Mouse (Mus musculus) layer of hippocampus, adult 18-20 months (tissue): ENCODE results near the gene Gh. TPM values are rescaled to one million over a fixed set of nuclear protein-coding genes. Genes with fewer than 3 reads are reported as not detected.
"Not testable (repeated sequence)": the region's sequence is repeated elsewhere in the genome, so short reads cannot be mapped to it uniquely, and the experiment has no call there.

Experiments
- DNase-seq, 2 experiments: peaks; one replicate each; pipeline ENCODE4 v3.0.0; 2022; ENCODE audit warnings: low spot score in 2 of 2
- long read RNA-seq: library from polyadenylated mRNA; stranded (forward); transcript quantifications from one replicate; pipeline ENCODE4 v2.0.0, GENCODE M21; 2021
- total RNA-seq, 2 experiments: library from RNA; stranded (reverse); gene quantifications; 2 replicates each; pipeline ENCODE4 v1.2.3; 2021

Gh gene
- not detected for total RNA-seq
- long read RNA-seq = 0 reads

DNA sequence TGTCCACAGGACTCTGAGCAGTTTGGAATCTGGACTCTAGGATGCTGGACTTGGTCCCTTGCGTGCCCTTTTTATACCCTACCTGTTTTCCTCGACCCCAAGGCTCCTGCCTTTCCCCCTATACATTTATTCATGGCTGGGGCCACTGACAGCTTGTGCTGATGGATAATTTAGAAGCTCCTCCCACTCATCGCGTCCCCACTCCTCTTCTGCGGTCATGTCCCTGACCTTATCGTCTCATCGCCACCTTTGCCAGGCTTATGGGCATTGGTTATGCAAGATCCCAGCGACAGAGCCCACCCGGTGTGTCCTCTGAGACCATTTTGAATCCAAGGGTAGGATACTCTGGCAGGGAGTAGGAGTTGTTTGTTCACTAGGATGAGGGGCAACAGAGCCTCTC is at the start of gene Gh:
Gh (minus strand) TSS at position 101 of the 400 bp plus-strand sequence.
- DNase-seq = no peak

DNA sequence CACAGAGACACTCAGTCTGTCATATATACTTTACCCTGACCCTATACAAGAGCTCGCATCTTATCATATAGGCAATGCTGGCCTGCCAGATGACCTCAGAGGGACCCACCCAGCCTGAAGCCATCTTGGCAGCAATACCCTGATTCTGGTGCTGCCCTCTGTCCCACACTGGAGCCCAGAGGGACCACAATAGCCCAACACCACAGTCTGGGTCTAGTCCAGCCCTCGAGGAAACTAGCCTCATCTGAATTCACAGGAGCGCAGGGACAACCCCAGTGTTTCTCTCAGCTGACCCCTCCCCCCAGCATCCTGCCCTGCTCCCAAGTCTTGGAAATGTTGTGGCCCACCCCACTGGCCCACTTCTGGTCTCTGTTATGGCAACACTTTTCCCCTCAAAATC is 49.6 kb upstream of the Gh start:
- DNase-seq = no peak

DNA sequence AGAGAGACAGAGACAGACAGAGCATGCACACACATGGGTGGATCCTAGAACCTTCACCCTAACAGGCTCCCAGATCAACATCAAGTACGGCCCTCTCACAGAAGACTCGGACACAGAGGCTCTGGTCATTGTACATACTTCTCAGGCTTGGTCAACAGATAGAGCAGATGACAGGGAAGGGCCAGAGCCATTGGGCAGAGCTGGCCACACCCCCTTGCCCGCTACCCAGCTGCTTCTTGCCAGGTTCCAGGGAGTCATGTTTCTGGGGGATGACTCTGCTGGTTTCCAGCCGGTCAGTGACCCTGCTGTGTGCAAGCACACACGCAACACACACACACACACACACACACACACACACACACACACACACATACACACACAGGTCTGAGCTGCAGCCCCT is 49.2 kb upstream of the Gh start:
- no peak for DNase-seq

DNA sequence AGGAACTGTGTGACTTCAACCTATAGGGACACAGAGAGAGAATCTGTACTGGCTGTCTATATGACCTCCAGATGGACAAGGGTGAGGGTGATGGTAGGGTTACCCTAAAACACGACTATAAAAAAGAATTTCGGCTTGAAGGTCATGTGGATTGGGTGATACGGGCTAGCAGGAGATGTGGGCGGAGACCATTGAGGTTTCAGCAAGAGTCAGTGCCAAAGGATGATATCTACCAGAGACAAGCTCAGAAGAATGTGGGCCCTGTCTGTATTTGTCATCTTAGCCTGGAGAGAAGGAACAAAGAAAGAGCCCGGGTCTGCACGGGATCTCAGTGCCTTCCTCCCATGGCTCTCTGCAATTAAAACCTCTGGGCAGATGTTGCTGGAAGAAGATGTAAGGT is 48.1 kb upstream of the Gh start:
- DNase-seq = no peak

DNA sequence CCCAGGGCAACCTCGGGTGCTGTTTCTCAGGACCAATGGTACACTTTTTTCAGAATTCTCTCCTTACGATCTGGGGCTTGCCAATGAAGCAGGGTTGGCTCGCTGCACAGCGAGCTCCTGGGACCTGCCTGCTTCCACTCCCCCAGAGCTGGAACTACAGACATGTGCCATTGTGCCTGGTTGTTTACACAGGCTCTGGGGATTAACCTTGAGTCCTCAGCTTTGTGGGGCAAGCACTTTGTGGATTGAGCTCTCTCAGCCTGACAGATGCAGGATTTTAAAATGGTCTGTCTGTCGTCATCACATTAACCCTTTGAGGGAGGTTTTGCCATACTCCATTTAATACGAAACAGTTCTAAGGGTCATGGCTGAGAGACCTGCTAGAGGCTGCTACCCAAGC is 43.2 kb upstream of the Gh start:
- DNase-seq = no peak

DNA sequence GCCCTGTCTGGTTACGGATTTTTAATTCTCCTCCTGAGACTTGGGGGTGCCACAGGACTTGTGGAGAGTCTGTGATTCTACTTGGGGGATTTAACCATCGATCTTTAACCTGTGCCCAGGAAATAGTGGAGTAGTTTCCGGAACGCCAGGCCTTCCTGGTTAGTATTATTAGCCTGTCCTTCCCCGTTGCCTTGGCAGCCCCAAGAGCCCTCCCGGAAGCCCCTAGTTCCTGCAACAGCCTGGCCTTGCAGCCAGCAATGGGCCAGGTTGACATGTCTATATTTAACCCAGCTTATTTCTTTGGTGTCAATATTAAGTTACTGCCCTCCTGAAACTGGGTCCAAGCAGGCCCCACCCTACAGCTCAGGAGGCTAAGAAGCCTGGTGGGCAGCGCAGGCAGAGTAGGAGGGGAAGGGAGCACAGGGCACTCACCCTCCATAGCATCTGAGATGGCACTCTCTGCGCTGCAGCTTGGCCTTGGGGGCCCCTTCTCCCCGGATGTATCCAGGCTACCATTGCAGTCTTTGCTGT is 39.4 kb upstream of the Gh start:
- DNase-seq = no peak

DNA sequence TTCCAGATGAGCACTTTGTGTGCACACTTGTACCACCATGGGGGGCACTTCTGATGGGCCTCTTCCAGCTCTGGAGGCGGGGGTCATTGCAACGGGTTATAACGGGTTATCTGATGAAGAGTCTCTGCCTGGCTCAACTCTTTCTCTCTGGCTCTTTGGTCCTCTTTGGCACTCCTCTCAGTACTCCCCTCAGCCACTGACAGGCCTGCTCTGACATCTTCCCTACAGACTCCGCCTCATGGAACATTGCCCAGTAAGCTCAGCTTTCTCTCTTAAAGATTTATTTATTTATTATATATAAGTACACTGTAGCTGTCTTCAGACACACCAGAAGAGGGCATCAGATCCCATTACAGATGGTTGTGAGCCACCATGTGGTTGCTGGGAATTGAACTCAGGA is 37.7 kb upstream of the Gh start:
- not testable (repeated sequence) for DNase-seq

DNA sequence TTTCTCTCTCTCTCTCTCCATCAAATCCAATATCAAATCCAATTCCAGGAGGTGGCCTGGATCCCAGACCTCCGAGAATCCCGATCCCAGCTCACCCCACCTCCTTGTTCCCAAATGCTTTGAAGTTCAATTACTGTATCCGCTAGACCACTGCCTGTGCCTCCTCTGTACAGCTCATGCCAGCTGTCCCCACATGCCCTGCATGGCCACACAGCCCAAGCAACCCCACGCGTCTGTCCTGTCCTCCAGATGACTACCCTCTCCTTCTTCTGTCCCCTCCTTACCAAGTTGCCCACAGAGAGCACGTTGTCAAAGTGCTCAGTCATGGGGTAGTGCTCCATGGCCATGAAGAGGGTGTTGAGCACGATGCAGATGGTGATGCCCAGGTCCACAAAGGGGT is 37.2 kb upstream of the Gh start:
- no peak for DNase-seq

DNA sequence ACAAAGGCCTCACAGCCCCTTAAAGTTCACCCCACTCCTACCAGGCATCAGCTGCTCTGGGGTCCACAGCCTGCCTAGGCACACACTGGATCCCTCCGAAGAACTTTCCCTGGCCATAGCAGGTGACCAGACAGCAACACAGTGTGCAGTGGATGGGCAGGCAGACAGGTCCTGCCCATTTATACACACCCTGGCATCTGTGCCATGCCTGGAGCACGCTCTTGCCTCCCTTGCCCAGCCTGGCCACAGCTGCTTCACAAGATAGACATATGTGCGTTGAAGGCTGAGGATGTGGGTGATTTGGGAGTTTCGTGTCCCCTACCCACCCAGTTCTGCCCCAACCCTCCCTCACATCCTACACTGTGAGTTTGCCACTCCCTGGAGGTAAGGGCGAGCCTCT is 36.4 kb upstream of the Gh start:
- DNase-seq = no peak

DNA sequence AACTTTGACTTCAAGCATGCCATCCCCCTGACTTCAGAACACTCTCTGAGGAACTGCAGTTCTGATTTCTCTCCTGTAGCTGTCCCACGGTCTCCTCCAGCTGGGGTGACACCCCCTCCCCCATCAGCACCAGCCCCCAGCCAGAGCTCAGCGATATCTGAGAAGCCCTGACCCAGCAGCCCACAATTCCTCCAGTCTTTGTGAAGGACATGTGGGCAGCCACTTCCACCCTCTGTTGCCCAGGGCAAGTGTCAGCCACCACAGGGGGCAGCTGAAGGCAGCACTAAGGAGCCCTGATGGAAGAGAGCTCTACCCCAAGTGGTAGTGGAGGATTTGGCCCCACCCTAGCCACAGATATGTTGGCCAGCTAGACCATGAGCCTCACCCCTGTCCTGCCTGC is 32.4 kb upstream of the Gh start:
- no peak for DNase-seq

DNA sequence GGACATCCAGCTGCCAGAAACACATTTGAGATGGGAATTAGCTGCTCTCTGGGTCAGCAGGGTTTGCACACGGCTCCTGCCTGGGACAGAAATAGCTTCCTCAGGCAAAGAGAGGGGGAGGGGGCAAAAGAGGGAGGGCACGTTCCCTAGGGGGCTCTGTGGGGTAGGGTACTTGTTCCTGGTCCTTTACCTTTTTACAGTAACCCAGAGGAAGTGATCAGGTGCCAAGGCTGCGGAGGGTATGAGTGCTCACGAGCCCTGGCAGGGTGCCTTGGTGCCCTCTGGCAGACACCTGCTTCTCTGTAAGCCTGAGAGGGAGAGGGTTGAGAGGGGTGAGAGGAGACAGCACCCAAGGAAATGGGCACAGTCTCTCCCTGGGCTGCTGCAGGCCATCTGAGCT is 30.8 kb upstream of the Gh start:
- no peak for DNase-seq

DNA sequence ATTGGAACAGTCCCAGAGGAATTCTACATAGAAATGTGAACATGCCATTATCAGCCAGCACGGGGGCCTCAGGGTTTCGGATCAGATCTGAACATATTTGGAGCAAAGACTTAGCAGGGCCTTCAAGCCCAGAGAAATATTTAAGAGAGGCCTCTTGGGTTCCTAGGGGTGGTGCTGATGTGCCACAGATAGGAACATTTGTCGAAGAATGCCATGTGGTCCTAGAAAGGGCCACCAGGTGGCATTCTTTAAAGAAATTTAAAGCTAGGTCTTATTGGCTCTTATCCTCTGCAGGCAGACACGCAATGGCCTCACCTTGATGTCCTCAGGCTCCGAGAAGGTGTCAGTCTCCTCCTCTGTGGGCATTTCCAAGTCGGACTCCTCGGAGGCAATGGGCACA is 28.0 kb upstream of the Gh start:
- DNase-seq = peak in 1 of 2 experiments; percentile 46

DNA sequence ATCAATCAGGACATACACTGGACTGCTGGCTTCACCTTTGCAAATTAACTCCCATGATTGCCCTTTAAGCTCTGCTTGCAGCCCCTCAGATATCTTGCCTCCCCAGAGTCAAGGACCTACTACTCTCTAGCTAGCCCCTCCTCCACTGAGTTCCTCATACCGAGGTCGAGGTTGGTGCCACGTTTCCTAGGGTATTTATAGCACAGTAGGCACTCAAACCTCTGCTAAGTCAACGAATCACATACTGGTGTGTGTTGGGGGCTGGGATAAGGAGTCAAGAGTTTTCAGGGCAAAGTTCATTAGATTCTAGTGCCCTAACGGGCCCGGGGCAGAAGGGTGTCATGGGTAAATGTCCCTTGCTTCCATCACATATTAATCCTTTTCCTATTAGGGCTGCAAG is 27.5 kb upstream of the Gh start:
- no peak for DNase-seq

DNA sequence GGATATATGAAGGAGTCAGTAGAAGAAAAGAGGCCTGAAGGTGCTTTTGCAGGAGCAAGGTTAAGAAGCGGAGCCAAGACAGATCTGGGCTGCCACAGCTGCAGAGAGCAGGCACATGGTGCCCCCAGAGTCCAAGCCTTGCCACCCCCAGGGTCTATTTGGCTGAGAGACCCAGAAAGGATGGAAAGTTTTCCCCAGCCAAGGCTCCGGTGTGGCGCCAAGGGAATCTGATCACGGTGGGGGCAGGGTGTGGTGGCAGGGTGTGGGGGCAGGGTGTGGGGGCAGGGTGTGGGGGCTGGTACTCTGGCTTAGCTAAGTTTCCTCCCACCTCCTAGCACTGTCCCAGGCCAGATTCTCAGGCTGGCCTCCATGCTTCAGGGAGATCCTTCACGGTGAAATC is 26.9 kb upstream of the Gh start:
- no peak for DNase-seq

DNA sequence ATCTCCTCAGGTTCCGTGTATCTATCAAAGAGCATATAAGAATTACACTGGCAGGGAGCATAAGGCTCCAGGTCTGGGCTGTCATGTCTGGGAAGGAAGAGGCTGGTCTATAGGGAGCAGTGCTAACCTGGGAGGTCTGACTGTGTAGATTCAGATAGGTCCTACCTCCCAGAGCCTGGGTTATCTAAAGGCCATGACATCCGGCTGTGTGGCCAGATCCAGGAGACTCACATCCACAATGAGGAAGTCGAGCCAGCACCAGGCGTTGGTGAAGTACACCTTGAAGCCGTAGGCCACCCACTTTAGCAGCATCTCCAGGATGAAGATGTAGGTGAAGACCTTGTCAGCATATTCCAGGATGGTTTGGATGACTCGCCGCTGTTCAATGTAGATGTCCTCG is 24.8 kb upstream of the Gh start:
- DNase-seq = no peak

DNA sequence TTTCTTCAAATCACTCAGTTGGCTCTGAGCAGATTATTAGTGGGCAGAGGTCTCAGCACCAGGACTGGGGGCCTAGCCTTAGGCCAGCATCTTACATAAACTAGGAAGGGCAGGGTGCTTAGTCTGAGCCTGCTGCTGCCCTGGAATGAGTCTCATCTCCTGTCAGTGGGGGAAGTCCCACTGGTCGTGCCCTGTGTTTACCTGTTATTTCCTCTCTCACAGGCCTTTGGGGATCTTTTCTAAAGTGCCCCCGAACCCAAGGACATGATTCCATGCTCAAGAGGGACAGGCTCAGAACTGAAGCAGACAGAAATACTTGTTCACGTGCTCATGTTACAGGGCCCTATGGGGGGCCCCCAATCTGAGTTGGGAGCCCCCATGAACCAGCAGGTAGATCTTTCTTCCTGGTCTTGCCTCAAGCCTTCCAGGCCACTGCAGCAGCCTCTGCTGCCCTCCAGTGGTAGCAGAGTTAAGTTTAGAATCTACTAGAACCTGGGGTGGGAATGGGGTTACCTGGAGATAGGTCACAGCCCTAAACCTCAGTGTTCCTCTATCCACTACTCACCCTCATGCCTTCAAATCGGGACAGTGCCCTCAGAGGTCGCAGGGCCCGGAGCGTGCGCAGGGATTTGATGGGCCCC is 24.0 kb upstream of the Gh start:
- DNase-seq = peak; percentile 30 to 69

DNA sequence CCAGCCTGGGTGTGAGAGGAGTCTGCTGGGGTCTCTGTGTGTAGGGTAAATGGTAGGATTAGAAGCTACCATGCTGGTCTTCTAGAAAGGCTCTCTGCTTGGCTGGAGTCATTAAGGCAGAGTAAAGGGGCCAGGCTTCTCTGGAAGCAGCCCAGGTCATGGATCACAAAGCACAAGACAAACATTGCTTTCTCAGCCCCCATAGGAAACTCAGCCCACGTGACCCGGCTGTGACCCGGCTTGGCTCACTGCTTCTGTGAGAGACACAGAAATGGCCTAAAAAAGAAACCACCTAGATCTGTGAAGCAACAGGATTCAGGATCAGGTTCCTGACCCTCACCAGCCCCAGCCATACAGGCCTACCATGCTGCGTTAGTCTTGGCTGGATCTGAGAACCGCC is 23.2 kb upstream of the Gh start:
- no peak for DNase-seq

DNA sequence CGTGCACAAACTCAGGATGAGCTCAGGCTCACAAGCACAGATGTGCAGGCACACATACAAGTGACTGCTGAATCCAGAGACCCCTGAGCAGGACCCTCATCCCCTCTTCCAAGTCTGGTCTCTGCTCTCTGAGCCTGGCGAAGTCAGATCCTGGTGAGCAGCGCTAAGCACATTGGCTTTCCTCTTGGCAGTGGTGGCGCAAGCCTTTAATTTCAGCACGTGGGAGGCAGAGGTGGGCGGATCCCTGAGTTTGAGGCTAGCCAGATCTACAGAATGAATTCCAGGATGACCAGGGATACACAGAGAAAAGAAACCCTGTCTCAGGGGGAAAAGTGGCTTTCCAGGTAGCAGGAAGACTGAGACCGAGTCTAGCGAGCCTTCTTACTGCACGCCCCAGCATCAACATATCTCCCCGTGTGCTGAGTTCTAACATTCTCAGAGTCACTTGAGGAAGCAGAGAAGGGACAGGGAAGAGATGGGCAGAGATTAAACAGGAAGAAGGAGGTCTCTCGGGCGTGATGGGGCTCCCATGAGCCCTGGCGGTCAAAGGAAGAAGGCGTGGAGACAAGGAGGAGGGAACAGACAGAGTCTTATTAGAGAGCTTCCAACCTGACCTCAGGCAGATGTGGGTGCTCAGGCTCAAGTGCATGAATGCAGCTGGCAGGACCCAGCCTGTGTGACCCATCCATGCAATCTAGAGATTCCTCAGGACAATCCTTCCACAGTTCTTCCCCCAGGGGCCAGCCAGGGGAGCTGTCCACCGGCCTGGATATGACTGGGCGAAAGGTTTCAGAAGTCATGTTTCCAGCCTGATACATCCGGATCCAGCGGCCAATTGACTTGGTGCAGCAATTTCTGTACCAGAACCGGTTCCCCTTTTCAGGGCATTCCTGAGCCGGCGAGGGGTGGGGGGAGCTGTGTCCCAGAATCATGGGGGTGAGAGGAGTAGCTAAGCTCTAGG is 17.0 kb upstream of the Gh start:
- no peak for DNase-seq

DNA sequence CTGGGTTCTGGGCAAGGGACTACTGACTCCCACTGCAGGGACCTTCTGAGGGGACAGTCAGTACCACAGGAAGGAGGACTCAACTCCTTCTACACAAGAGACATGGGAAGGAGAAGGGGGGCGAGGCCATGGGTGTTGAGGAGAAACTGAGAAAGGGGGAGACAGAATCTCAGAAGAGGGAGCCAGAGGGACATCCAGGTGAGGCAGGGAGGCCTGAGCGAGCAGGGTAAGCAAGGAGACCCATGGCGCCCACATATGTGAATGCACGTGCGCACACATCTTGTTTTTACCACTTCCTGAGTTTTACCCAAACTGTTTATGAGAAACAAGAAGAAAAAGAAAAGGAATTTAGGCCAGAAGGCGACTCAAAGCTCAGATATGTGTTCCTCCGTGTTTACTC is 16.1 kb upstream of the Gh start:
- DNase-seq = no peak

DNA sequence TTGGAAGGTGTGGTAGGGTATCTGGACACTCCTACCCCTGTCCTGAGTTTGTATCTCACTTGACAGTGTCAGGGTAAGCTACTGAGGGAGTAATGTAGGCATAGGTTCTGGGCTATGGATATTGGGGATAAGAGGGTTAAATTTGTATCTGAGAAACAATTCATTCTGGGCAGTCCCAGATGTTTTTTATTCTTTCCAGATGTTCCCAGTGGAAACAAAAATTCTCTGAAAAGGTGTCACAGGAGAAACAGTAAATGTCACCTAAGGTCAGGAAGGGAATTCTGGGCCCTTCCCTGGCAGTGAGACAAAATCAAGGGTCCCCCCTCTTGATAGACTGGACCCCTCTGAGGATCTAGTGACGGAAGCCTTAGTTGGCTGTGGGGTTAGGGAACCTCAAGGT is 14.8 kb upstream of the Gh start:
- DNase-seq = no peak

DNA sequence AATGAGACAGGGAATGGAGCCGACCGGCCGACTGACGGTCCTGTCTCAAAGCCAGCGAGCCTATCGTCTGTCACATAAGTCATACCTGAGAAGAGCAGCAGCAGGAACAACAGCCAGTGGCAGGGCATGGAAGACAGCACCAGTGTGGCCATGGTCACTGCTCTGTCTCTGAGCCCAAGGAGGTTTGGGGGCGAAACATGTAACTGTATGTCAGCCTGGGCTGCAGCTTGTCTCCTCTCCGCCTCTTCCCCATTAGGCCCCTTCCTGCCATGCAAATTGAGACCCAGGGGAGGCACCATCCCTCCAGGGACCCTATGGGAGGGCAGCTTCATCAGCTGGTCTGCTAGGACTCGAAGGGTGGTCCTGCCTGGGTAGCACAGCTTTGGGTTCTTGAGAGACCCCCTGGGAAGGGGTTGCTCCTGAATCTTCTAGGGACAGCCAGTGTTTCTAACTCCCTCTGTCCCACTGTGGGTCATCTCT is 12.7 kb upstream of the Gh start, which contains the start of gene Cd79b:
Cd79b (minus strand) TSS at position 430 of the 480 bp plus-strand sequence.
- no peak for DNase-seq

DNA sequence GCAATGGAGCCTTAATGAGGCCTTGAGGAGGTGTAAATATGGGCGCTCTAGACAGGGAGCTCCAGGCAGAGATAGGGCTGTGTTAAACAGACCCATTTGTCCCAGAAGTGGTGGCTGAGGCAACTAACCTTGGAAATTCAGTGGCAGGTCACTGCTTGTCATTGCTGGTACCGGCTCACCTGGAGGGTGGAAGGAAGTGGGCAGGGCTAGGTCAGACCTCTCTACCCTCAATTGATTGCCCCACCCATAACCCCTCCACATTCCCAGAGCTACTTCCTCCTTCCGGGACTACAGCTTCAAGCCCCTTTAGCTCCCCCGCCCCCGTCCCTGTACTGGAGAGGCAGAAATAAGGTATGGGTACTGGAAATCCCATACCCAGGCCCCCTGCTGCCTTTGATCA is 11.9 kb upstream of the Gh start:
- DNase-seq = no peak
